Mouse (Mus musculus) heart, postnatal 0 days (tissue): ENCODE measurements at regions not wholly inside any gene's neighbourhood (a gene's known extent, or its start where the extent isn't known, plus 50 kb on each side); places are given as distances from the start of the nearest gene placed in this dataset.

Experiments used
- CTCF ChIP-seq: IDR thresholded peaks from 2 replicates; pipeline ENCODE4 v1.5.1; 2016; ENCODE audit warnings: antibody characterized with exemption, control low read depth, low read depth
- EP300 ChIP-seq: IDR thresholded peaks from 2 replicates; pipeline ENCODE4 v1.6.1; 2016; ENCODE audit warnings: antibody characterized with exemption, low read depth

- TF ChIP-seq CTCF (no peak), EP300 (no peak)
Measured at GRCm38 (mm10) chr14:89242159-89242558, 771.0 kb upstream of the Pcdh20 start.
